8 mouse cellular contexts compared by ENCODE assay signal in the genomic region with DNA sequence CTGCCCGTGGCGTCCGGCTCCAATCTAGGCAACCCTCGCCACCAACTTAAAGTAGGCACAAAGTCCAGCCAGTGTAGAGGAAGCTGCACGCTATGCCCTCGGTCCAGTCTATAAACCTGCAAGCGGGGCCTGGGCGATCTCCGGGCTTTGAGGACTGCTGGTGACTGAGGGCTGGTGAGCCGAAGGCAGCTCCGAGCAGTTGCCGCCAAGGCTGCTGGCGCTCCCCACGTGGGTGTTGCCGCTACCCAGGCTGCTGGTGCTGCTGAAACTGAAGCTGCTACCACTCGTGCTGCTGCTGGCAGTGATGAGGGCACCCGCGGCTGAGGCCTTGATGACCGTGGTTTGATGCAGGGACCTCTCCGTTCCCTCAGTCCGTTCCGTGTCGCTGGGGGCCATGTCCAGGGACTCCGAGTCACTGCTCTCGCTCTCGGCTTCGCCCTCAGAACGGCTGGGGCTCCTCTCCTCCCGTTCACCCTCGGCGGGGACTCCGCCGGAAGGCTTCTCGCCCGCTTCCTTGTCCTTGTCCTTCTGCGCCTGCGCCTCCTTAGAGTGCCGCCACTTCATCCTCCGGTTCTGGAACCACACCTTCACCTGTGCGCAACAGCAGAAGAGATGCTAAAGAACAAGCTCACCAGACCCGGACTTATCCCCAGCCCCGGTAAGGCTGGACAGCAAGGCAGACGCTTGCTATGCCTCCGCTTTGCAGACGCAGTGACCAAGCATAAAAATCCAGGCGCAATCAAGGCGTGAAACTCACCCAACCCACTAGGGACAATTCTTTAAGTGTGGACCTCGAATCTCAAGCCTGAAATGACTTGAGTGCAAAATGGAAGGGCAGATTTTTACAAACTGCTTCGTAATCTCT. TPM values are rescaled to one million over a fixed set of nuclear protein-coding genes. Genes with fewer than 3 reads are reported as not detected.
A peak's percentile ranks its signal among the peaks of the same experiment; 100 is the strongest.
DNase-seq lines count a peak whose midpoint lies in the region; ATAC-seq and TF ChIP-seq lines count a peak whose summit lies in the region.

No protein-coding gene starts in this region.

- no peak for TF ChIP-seq POLR2A in limb, embryonic 14.5 days (IDR thresholded peaks at IDR 0.05; ENCODE audit: borderline replicate concordance, extremely low read depth, insufficient read depth, insufficient read length)

- peak overlapping the region; percentile 76 for H3K4me2 ChIP-seq in heart, embryonic 12.5 days
- H3K4me2 ChIP-seq in forebrain, embryonic 13.5 days: peak overlapping the region; percentile 65
- H3K4me2 ChIP-seq in limb, embryonic 14.5 days (replicated peaks; ENCODE audit: low read depth, low read length, severe bottlenecking): peak overlapping the region; percentile 93
- peak overlapping the region; percentile 62 for H3K4me2 ChIP-seq in neural tube, embryonic 15.5 days

- no peak overlapping the region for H3K27ac ChIP-seq in heart, embryonic 12.5 days (ENCODE audit: poor library complexity, severe bottlenecking)
- H3K27ac ChIP-seq in forebrain, embryonic 13.5 days: no peak overlapping the region
- H3K27ac ChIP-seq in limb, embryonic 14.5 days (replicated peaks; ENCODE audit: low read depth, low read length): no peak overlapping the region
- H3K27ac ChIP-seq in neural tube, embryonic 15.5 days (replicated peaks): no peak overlapping the region

- 10% methylated on average over 49 of the region's 49 CpGs for WGBS in heart, embryonic 12.5 days
- WGBS in forebrain, embryonic 13.5 days: 2% methylated on average over 49 of the region's 49 CpGs
- WGBS in limb, embryonic 14.5 days: 5% methylated on average over 49 of the region's 49 CpGs
- WGBS in neural tube, embryonic 15.5 days: 5% methylated on average over 49 of the region's 49 CpGs

- intact Hi-C loops in heart, postnatal 10 days (cut with DNase I): no loop called here

- DNase-seq in heart, postnatal 10 days: no peak
- DNase-seq in adrenal gland, postnatal 25 days: peak; percentile 30
- no peak for DNase-seq in limb, embryonic 14.5 days (ENCODE audit: low spot score)
- no peak for DNase-seq in layer of hippocampus, postnatal 14 days (ENCODE audit: low spot score in 2 of 2)

- H3K4me1 ChIP-seq in heart, embryonic 12.5 days (replicated peaks): peaks cover 19% of the 10 kb centered on the region
- peaks cover 25% of the 10 kb centered on the region for H3K4me1 ChIP-seq in forebrain, embryonic 13.5 days
- H3K4me1 ChIP-seq in limb, embryonic 14.5 days (ENCODE audit: control insufficient read depth, insufficient read depth, low read length): peaks cover 9% of the 10 kb centered on the region
- peaks cover 21% of the 10 kb centered on the region for H3K4me1 ChIP-seq in neural tube, embryonic 15.5 days

- H3K36me3 ChIP-seq in heart, embryonic 12.5 days: no peaks in the 10 kb centered on the region
- H3K36me3 ChIP-seq in forebrain, embryonic 13.5 days (ENCODE audit: poor library complexity, severe bottlenecking): no peaks in the 10 kb centered on the region
- H3K36me3 ChIP-seq in limb, embryonic 14.5 days (ENCODE audit: control insufficient read depth, insufficient read depth, low read length): no peaks in the 10 kb centered on the region; the same call in 1 of the 2 replicates
- no peaks in the 10 kb centered on the region for H3K36me3 ChIP-seq in neural tube, embryonic 15.5 days

- H3K9ac ChIP-seq in heart, embryonic 12.5 days: peak overlapping the region; percentile 35; the same call in 1 of the 2 replicates
- H3K9ac ChIP-seq in forebrain, embryonic 13.5 days: peak overlapping the region; percentile 45
- H3K9ac ChIP-seq in limb, embryonic 14.5 days (ENCODE audit: low read depth, low read length, severe bottlenecking): peak overlapping the region; percentile 39; the same call in 1 of the 2 replicates
- H3K9ac ChIP-seq in neural tube, embryonic 15.5 days (replicated peaks): no peak overlapping the region

- H3K9me3 ChIP-seq in heart, embryonic 12.5 days (replicated peaks): no peaks in the 10 kb centered on the region
- H3K9me3 ChIP-seq in forebrain, embryonic 13.5 days (replicated peaks): no peaks in the 10 kb centered on the region
- H3K9me3 ChIP-seq in limb, embryonic 14.5 days (ENCODE audit: control insufficient read depth, low read length): no peaks in the 10 kb centered on the region
- H3K9me3 ChIP-seq in neural tube, embryonic 15.5 days (replicated peaks): no peaks in the 10 kb centered on the region

- peak overlapping the region; percentile 45 for H3K4me3 ChIP-seq in heart, embryonic 12.5 days
- H3K4me3 ChIP-seq in forebrain, embryonic 13.5 days: peak overlapping the region; percentile 41
- H3K4me3 ChIP-seq in limb, embryonic 14.5 days (replicated peaks; ENCODE audit: low read length): peak overlapping the region; percentile 60
- peak overlapping the region; percentile 36 for H3K4me3 ChIP-seq in neural tube, embryonic 15.5 days (replicated peaks)

- H3K27me3 ChIP-seq in heart, embryonic 12.5 days (replicated peaks): peaks cover 86% of the 10 kb centered on the region
- peaks cover 98% of the 10 kb centered on the region for H3K27me3 ChIP-seq in forebrain, embryonic 13.5 days
- H3K27me3 ChIP-seq in limb, embryonic 14.5 days (ENCODE audit: control insufficient read depth, insufficient read depth, low read length): peaks cover 89% of the 10 kb centered on the region
- H3K27me3 ChIP-seq in neural tube, embryonic 15.5 days (replicated peaks): peaks cover 88% of the 10 kb centered on the region

- ATAC-seq in heart, embryonic 12.5 days (ENCODE audit: insufficient number of reproducible peaks, low FRiP score): no peak
- ATAC-seq in forebrain, embryonic 13.5 days: peak; percentile 57
- 0 out of 2 replicates have a peak, but pooled peaks have one; percentile 31 for ATAC-seq in limb, embryonic 14.5 days (ENCODE audit: low FRiP score, low read depth)
- ATAC-seq in neural tube, embryonic 15.5 days (ENCODE audit: low FRiP score): no peak
- no peak for ATAC-seq in erythroblast, adult 5-6 weeks (replicated peaks; ENCODE audit: low FRiP score, poor library complexity, severe bottlenecking)

RNA-seq across cellular contexts. Expression of a gene that starts 4.8 kb away (rescaled TPM):
- 8.7 and 8.8 TPM in 2 replicates for polyA plus RNA-seq in heart, embryonic 12.5 days (2016; fragmentation: Nextera tagmentation; extraction: Ambion mirVana)
- total RNA-seq in heart, postnatal 10 days (2021): 10 to 100 TPM; 23.2 to 27.1 TPM
- 10.6 and 12.8 TPM in 2 replicates for total RNA-seq in adrenal gland, postnatal 25 days (2021)
- 1.5 and 1.7 TPM in 2 replicates for polyA plus RNA-seq in forebrain, embryonic 13.5 days (2015; fragmentation: Nextera tagmentation; extraction: Ambion mirVana)
- polyA plus RNA-seq in limb, embryonic 14.5 days (2012; rRNA removed): 16.2 and 24.4 TPM in 2 replicates
- polyA plus RNA-seq in limb, embryonic 14.5 days (2014; fragmentation: Nextera tagmentation; extraction: Ambion mirVana): 21.8 and 23.7 TPM in 2 replicates
- polyA plus RNA-seq in neural tube, embryonic 15.5 days (2015; fragmentation: Nextera tagmentation; extraction: Ambion mirVana): 2.6 and 7.9 TPM in 2 replicates
- total RNA-seq in erythroblast, adult 5-6 weeks (2015; ENCODE audit: low replicate concordance): 1.7 and 6.9 TPM in 2 replicates
- total RNA-seq in erythroblast, adult 5-6 weeks (2017; ENCODE audit: low replicate concordance): 1.8 and 7.8 TPM in 2 replicates
- 1 to 10 TPM; 1.2 to 2.6 TPM for total RNA-seq in layer of hippocampus, postnatal 14 days (2021)

Comparison
In these comparisons a context has a peak if more than half of its experiments do, and no peak if none do; other contexts are left out.
1. ATAC-seq: peak in forebrain, embryonic 13.5 days (single experiment) and limb, embryonic 14.5 days (single experiment); none in heart, embryonic 12.5 days (single experiment), neural tube, embryonic 15.5 days (single experiment) and erythroblast, adult 5-6 weeks (single experiment).
2. Peak in every context shown above with its lines, with median percentiles within 50 percentile points of each other: H3K4me2 ChIP-seq and H3K4me3 ChIP-seq.